In genomic region chr12:17440251-17440651, GRCm38 (mm10) we compare ENCODE assay signal across 8 mouse cellular contexts.
DNase-seq lines count a peak whose midpoint lies in the region; ATAC-seq lines count a peak whose summit lies in the region.
"Had no signal": no experiment of that assay in that cellular context is flagged by ENCODE, and none has a peak within 500 bp of the region (broad histone marks: within the 10 kb centered on the region; RNA-seq: fewer than 3 reads in every experiment).

No protein-coding gene starts in this region.

- no peak overlapping the region for H3K4me2 ChIP-seq in heart, embryonic 16.5 days (ENCODE audit: low read depth, low read length)
- no peak overlapping the region for H3K4me2 ChIP-seq in liver, embryonic 15.5 days
- H3K4me2 ChIP-seq: neural tube, embryonic 12.5 days had no signal

- no peaks in the 10 kb centered on the region for H3K36me3 ChIP-seq in heart, embryonic 16.5 days (ENCODE audit: control insufficient read depth, insufficient read depth)
- no peaks in the 10 kb centered on the region for H3K36me3 ChIP-seq in liver, embryonic 15.5 days (replicated peaks)
- H3K36me3 ChIP-seq: neural tube, embryonic 12.5 days had no signal

- 0 out of 2 replicates have a peak, but pooled peaks cover 6% of the 10 kb centered on the region for H3K4me1 ChIP-seq in heart, embryonic 16.5 days (ENCODE audit: control insufficient read depth, insufficient read depth, low read length)
- H3K4me1 ChIP-seq in liver, embryonic 15.5 days (replicated peaks) = peaks cover 2% of the 10 kb centered on the region; the same call in 1 of the 2 replicates

- no peaks in the 10 kb centered on the region for H3K27me3 ChIP-seq in heart, embryonic 16.5 days (ENCODE audit: control insufficient read depth, insufficient read depth, low read length)
- no peaks in the 10 kb centered on the region for H3K27me3 ChIP-seq in liver, embryonic 15.5 days
- H3K27me3 ChIP-seq: neural tube, embryonic 12.5 days had no signal

- peak overlapping the region; percentile 68 for H3K27ac ChIP-seq in heart, embryonic 16.5 days (ENCODE audit: low read length)
- H3K27ac ChIP-seq in liver, embryonic 15.5 days (replicated peaks) = no peak overlapping the region
- H3K27ac ChIP-seq: neural tube, embryonic 12.5 days had no signal

- H3K9me3 ChIP-seq in heart, embryonic 16.5 days (replicated peaks; ENCODE audit: control insufficient read depth, low read length) = no peaks in the 10 kb centered on the region
- no peaks in the 10 kb centered on the region for H3K9me3 ChIP-seq in liver, embryonic 15.5 days (replicated peaks)
- H3K9me3 ChIP-seq: neural tube, embryonic 12.5 days had no signal

- WGBS in heart, embryonic 16.5 days = 50% methylated on average over 7 of the region's 7 CpGs
- 25% methylated on average over 7 of the region's 7 CpGs for WGBS in liver, embryonic 15.5 days (ENCODE audit: insufficient replicate concordance)

- H3K9ac ChIP-seq in heart, embryonic 16.5 days (ENCODE audit: low read length) = no peak overlapping the region
- no peak overlapping the region for H3K9ac ChIP-seq in liver, embryonic 15.5 days
- H3K9ac ChIP-seq: neural tube, embryonic 12.5 days had no signal

- DNase-seq in NIH3T3 (ENCODE audit: low read depth) = peak; percentile 57
- DNase-seq in adrenal gland, postnatal 25 days = peak; percentile 47
- DNase-seq in cerebellum, postnatal 25 days = no peak
- no peak for DNase-seq in thymus, postnatal 4 days
- no peak for DNase-seq in B cell, adult 2 months

- no peak overlapping the region for H3K4me3 ChIP-seq in heart, embryonic 16.5 days (ENCODE audit: low read length)
- H3K4me3 ChIP-seq in liver, embryonic 15.5 days (replicated peaks) = no peak overlapping the region
- H3K4me3 ChIP-seq: neural tube, embryonic 12.5 days had no signal

- ATAC-seq in heart, embryonic 16.5 days (replicated peaks; ENCODE audit: extremely low read depth, insufficient read depth, low FRiP score) = peak; percentile 58
- peak; percentile 27; the same call in 1 of the 2 replicates for ATAC-seq in liver, embryonic 15.5 days (ENCODE audit: insufficient read depth)

Comparison
In these comparisons a context has a peak if more than half of its experiments do, and no peak if none do; other contexts are left out.
1. DNase-seq: peak in NIH3T3 (single experiment) and adrenal gland, postnatal 25 days (single experiment); none in cerebellum, postnatal 25 days (0 of 2), thymus, postnatal 4 days (single experiment) and B cell, adult 2 months (0 of 2).